In genomic region chr5:124393726-124394125, GRCm38 (mm10) we compare ENCODE assay signal across 13 mouse cellular contexts.
"Had no signal": no experiment of that assay in that cellular context is flagged by ENCODE, and none has a peak within 500 bp of the region (broad histone marks: within the 10 kb centered on the region; RNA-seq: fewer than 3 reads in every experiment).

No protein-coding gene starts in this region.

- ATAC-seq: midbrain, embryonic 15.5 days had no signal

- H3K4me1 ChIP-seq: limb, embryonic 10.5 days; midbrain, embryonic 15.5 days; neural tube, embryonic 12.5 days; stomach, embryonic 15.5 days had no signal

- H3K4me2 ChIP-seq: liver, embryonic 11.5 days; midbrain, embryonic 11.5 days; midbrain, embryonic 15.5 days; neural tube, embryonic 12.5 days; stomach, embryonic 15.5 days had no signal

- H3K4me3 ChIP-seq: left cerebral cortex, adult 2 months; limb, embryonic 10.5 days; midbrain, embryonic 15.5 days; neural tube, embryonic 12.5 days; stomach, embryonic 15.5 days had no signal

- H3K9ac ChIP-seq: midbrain, embryonic 15.5 days; neural tube, embryonic 12.5 days; stomach, embryonic 15.5 days had no signal

- DNase-seq: kidney, adult 8-10 months; kidney, postnatal 25 days; retina, postnatal 1 day; right cerebral cortex, postnatal 4 days; thymus, adult 2 months; thymus, postnatal 25 days had no signal

- H3K27me3 ChIP-seq: midbrain, embryonic 15.5 days; neural tube, embryonic 12.5 days; stomach, embryonic 15.5 days had no signal

- H3K27ac ChIP-seq: left cerebral cortex, adult 2 months; limb, embryonic 10.5 days; midbrain, embryonic 15.5 days; neural tube, embryonic 12.5 days; stomach, embryonic 15.5 days had no signal

- H3K9me3 ChIP-seq: limb, embryonic 10.5 days; midbrain, embryonic 15.5 days; neural tube, embryonic 12.5 days; stomach, embryonic 15.5 days had no signal
